Mouse (Mus musculus) CH12.LX (cell line): ENCODE measurements at regions not wholly inside any gene's neighbourhood (a gene's known extent, or its start where the extent isn't known, plus 50 kb on each side); places are given as distances from the start of the nearest gene placed in this dataset.

Experiments
- DNase-seq: peaks from one replicate; pipeline ENCODE4 v3.0.0-alpha.2; 2013; ENCODE audit errors: extremely low read depth
- H3K27ac ChIP-seq: 2 replicates; pipeline ENCODE4 v1.5.1; 2012; ENCODE audit warnings: low read depth, mild to moderate bottlenecking, control low read depth, moderate library complexity; ENCODE audit not compliant: insufficient read depth
- H3K27me3 ChIP-seq: replicated peaks from 2 replicates; pipeline ENCODE3; 2012; ENCODE audit warnings: inconsistent platforms
- H3K36me3 ChIP-seq, 2 experiments: replicated peaks in 1 of 2; 2 replicates each; pipeline versions ENCODE3 to v1.6.1; 2012; ENCODE audit warnings: inconsistent platforms in 1 of 2, low read length in 1 of 2, mild to moderate bottlenecking in 1 of 2, mixed read lengths in 1 of 2, moderate library complexity in 1 of 2; ENCODE audit not compliant: control insufficient read depth in 1 of 2, insufficient read depth in 1 of 2
- H3K4me1 ChIP-seq, 2 experiments: 2 replicates each; pipeline ENCODE4 v1.6.1; 2012; ENCODE audit warnings: inconsistent platforms in 1 of 2, moderate library complexity in 1 of 2; ENCODE audit not compliant: insufficient read depth in 2 of 2, control insufficient read depth in 1 of 2
- H3K4me2 ChIP-seq: 2 replicates; pipeline ENCODE4 v1.6.1; 2012; ENCODE audit warnings: low read depth, mild to moderate bottlenecking, control low read depth; ENCODE audit not compliant: poor library complexity, insufficient read depth, severe bottlenecking
- H3K4me3 ChIP-seq, 3 experiments: fragments of 150-350 bp in 1 of 3; sonication (generic) in 1 of 3; replicated peaks in 1 of 3; 2 replicates each; pipeline versions ENCODE3 to v1.5.1; 2011 to 2012; ENCODE audit warnings: low read depth in 2 of 3, low read length in 2 of 3, mild to moderate bottlenecking in 2 of 3, moderate library complexity in 2 of 3, control low read depth in 1 of 3, improper control_type of control experiment in 1 of 3, inconsistent platforms in 1 of 3, mixed read lengths in 1 of 3; ENCODE audit not compliant: poor library complexity in 1 of 3
- H3K79me2 ChIP-seq: replicated peaks from 2 replicates; pipeline ENCODE4 v1.6.1; 2012; ENCODE audit warnings: mild to moderate bottlenecking, moderate library complexity; ENCODE audit not compliant: control insufficient read depth, poor library complexity, insufficient read depth, severe bottlenecking; ENCODE audit errors: extremely low read depth
- H3K9ac ChIP-seq: 2 replicates; pipeline ENCODE4 v1.6.1; 2012; ENCODE audit warnings: low read depth, mild to moderate bottlenecking, control low read depth, moderate library complexity; ENCODE audit not compliant: insufficient read depth
- H3K9me3 ChIP-seq: replicated peaks from 2 replicates; pipeline ENCODE3; 2012; ENCODE audit warnings: low read length, inconsistent platforms, mixed read lengths
- CHD1 ChIP-seq: IDR thresholded peaks from 2 replicates; pipeline ENCODE4 v1.6.1; 2012; ENCODE audit warnings: low read depth, low read length, improper control_type of control experiment, inconsistent platforms
- JUN ChIP-seq: IDR thresholded peaks from 2 replicates; pipeline ENCODE4 v1.6.1; 2011; ENCODE audit warnings: low read depth, mild to moderate bottlenecking, low read length, improper control_type of control experiment, moderate library complexity; ENCODE audit not compliant: insufficient read depth
- KAT2A ChIP-seq: IDR thresholded peaks from 2 replicates; pipeline ENCODE4 v1.6.1; 2012; ENCODE audit warnings: low read length, improper control_type of control experiment, inconsistent platforms; ENCODE audit not compliant: insufficient replicate concordance
- MAX ChIP-seq: IDR thresholded peaks from 2 replicates; pipeline ENCODE4 v1.6.1; 2011; ENCODE audit warnings: low read length, improper control_type of control experiment
- SIN3A ChIP-seq: IDR thresholded peaks from 2 replicates; pipeline ENCODE4 v1.6.1; 2012; ENCODE audit warnings: low read length, improper control_type of control experiment, inconsistent platforms
- TCF12 ChIP-seq: IDR thresholded peaks from 2 replicates; pipeline ENCODE4 v1.6.1; 2014; ENCODE audit warnings: low read depth, mild to moderate bottlenecking, inconsistent platforms, low read length, improper control_type of control experiment
- UBTF ChIP-seq: IDR thresholded peaks from 2 replicates; pipeline ENCODE4 v1.6.1; 2012; ENCODE audit warnings: low read depth, mild to moderate bottlenecking, inconsistent platforms, low read length, improper control_type of control experiment, moderate library complexity
- ZC3H11A ChIP-seq: IDR thresholded peaks from 2 replicates; pipeline ENCODE4 v1.6.1; 2012; ENCODE audit warnings: low read depth, mild to moderate bottlenecking, inconsistent platforms, low read length, improper control_type of control experiment
- dilution Hi-C: fragments of 300-500 bp; cut with MboI; formaldehyde crosslinking; loops from 2 replicates; pipeline ENCODE4 v1.14.3; 2020; ENCODE audit warnings: low sequenced_read_pairs; ENCODE audit not compliant: extremely low pct_unique_long_range_greater_than_20kb, extremely low pct_ligation_motif_present
- in situ Hi-C: fragments of 300-500 bp; cut with MboI; formaldehyde crosslinking; loops from 3 replicates; pipeline ENCODE4 v1.14.3; 2019; ENCODE audit warnings: low sequenced_read_pairs, low pct_ligation_motif_present, low pct_unique_long_range_greater_than_20kb, mixed read lengths

GRCm38 (mm10) chr14:36340832-36341231, 246.1 kb downstream of the 4930474N05Rik start:
- no peak for DNase-seq
- Histone ChIP-seq H3K4me3 (no peak overlapping the region), H3K9ac (no peak overlapping the region), H3K36me3 (no peaks in the 10 kb centered on the region), H3K27ac (no peak overlapping the region), H3K27me3 (no peaks in the 10 kb centered on the region), H3K79me2 (no peaks in the 10 kb centered on the region), H3K9me3 (no peaks in the 10 kb centered on the region), H3K4me2 (no peak overlapping the region)
- in situ Hi-C loops = no loop called here
- TF ChIP-seq CHD1 (no peak), KAT2A (no peak), ZC3H11A (no peak), MAX (no peak), TCF12 (no peak), SIN3A (no peak), UBTF (no peak), JUN (no peak)
- TF ChIP-seq, all 38 proteins: peak for 0
- H3K4me1 ChIP-seq = no peaks in the 10 kb centered on the region
- dilution Hi-C loops = no loop called here
